Mouse (Mus musculus) skeletal muscle tissue, adult 2 months (tissue): Measurements from ENCODE around the gene Rcc1l.

Experiments
- DNase-seq: peaks from one replicate; pipeline ENCODE4 v3.0.0-alpha.2; 2012; ENCODE audit warnings: low read depth, low spot score

Gene Rcc1l

DNA sequence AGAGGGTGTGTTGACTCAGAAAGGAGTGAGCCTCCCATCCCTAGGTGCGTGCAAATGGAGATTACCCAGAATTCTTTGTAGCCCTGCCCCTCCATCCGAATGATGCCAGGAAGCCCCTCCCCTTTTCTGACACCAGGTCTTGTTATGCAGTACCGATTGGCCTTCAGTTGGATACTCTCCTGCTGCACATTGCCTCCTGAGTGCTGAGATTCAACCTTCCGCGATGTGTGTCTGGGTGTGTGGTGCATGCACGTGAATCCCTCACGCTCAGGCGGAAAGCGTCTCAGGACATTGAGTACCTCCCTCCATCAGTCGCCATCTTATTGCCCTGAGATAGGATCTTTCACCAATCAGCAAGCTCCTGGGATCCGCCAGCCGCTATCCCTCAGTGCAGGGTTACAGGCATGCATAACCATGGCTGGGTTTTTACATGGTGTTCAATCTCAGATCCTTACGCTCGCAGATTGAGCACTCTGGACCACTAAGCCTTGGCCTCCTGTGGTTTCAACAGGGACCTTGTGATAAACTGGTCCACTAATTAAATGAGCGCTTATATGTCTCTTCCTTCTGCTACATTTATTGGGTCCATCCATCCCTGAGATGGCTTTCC, 57.7 kb downstream of the Rcc1l start:
- no peak for DNase-seq

DNA sequence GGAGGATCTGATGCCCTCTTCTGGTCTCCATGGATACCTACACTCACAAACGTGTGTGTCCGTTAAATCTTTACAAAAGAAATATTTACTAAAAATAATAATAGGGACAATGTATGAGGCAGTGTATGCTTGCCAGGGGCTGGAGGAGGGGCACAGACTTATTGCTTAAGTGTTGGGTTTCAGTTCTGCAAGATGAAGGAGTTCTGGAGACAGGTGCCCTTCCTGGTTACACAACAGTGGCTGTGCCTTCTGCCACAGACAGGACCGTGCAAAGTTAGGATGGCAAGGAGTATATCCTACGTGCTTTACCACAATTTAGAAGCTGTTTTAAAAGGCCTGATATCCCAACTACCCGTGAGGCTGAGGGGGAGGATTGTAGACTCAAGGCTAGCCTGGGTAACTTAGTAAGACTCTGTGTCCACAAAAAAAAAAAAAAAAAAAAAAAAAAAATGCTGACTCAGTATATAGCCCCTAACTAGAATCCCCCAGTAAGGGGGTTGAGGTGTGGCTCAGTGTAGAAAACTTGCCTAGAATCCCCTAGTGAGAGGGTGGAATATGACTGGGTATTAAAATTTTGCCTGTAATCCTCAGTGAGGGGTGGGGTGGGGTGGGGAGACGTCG, 60.8 kb downstream of the Rcc1l start:
- DNase-seq, result no peak

DNA sequence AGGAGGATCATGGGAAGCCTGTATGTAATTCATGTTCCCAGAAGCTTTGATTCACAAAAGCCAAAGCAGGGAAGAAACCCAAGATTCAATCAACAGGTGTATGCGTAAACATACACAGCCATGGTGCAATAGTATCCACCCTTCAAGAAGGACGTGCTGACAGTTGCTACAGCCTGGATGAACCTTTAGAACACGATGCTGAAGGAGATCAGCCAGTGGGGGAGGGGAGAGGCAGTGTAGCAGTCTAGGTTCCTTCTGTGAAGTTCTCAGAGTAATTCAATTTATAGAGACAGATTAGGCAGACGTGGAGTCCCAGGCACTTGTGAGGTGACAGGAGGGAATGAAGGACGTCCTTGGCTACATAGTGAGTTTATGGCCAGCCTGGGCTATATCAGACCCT, 61.6 kb downstream of the Rcc1l start:
- peak; percentile 83 for DNase-seq

DNA sequence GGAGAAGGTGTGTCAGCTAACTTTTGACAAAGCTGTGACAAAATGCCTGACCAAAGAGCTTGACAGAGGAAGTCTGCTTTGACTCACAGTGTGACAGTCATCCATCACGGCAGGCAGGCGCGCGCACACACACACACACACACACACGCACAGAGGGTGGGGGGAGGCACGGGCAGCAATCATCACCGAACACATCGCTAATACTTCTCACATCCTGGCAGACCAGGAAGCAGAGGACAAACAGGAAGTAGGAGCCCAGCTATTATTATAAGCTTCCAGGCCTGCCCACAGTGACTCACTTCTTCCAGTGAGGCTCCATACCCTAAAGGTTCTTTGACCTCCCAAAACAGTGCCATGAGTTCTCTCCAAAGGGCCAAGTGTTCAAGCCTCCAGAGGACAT, 70.7 kb downstream of the Rcc1l start:
- DNase-seq, result no peak

DNA sequence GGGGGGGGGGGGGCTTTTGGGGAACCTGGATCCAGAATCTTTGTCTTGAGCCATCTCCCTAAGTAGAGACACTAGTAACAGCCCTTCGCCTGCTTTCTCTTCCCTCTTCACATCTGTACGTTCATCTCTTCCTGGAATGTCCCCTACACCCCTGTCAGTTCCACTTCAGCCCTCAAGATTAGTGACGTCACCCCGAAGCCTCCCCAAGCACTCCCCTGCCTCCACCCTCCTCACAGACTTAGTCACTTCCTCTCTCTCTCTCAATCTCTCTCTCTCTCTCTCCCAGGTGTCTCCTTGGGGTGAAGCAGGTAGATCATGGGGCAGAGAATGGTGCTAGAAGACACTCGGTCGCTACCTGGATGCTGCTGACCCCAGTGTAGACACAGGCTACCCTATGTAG, 73.9 kb downstream of the Rcc1l start:
- no peak for DNase-seq

DNA sequence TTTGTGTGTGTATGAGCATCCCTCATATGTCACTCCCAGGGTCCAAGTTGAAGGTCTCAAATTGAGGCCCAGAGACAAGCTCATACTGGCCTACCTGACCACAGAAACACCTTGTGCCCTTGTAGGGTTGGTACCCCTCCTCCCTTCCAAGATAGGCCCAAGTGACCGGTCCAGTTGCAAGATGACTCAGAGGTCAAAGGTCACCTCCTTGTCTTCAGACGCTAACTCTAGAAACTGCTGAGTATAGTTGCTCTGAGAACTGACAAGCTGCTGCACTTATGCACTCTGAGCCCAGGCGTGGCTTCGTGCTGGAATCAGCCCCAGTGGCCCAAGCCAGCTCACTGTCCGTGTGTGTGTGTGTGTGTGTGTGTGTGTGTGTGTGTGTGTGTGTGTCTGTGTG, 74.7 kb downstream of the Rcc1l start:
- peak; percentile 69 for DNase-seq

DNA sequence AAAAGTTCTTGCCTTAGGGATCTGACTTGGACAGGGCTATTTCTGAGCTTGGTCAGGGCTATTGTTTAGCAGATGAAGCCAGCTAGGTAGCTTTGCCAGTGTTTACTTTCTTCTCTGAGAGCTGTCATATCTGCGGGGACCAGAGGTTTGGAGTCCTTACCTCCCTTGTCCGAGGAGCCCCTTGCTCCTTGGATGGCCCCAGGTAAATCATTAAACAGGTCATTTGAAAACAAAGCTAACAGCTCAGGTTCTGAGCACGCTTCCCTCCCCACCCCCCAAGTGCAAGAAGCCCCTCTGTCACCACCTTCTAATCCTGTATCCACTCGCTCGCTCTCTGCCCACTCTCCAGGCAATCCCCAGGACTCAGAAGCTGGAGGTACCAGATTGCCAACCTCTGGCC, 75.3 kb downstream of the Rcc1l start:
- DNase-seq, result no peak

DNA sequence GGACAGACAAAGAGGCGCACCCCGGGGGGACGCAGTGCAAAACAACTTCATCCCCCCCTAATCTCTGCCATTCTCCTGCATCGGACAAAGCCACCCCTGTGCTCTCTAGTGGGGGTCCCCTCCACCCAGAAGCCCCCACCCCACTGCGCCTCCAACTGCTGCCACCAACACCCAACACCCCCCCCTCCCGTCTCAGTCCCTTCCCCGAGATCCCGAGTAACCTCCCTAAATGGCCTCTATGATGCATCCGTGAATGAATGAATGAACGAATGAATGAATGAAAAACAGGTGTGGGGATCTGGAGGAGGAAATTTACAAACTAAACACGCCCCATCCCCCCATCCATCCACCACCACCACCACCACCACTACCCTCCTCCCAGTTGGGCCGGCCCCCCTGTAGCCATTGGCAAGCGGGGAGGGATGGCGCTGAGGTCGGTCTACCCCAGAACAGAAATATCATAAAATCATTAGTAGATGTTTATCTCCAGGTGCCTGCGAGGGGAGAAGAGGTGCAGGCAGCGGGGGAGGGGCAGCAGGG, 76.3 kb downstream of the Rcc1l start:
- no peak for DNase-seq

DNA sequence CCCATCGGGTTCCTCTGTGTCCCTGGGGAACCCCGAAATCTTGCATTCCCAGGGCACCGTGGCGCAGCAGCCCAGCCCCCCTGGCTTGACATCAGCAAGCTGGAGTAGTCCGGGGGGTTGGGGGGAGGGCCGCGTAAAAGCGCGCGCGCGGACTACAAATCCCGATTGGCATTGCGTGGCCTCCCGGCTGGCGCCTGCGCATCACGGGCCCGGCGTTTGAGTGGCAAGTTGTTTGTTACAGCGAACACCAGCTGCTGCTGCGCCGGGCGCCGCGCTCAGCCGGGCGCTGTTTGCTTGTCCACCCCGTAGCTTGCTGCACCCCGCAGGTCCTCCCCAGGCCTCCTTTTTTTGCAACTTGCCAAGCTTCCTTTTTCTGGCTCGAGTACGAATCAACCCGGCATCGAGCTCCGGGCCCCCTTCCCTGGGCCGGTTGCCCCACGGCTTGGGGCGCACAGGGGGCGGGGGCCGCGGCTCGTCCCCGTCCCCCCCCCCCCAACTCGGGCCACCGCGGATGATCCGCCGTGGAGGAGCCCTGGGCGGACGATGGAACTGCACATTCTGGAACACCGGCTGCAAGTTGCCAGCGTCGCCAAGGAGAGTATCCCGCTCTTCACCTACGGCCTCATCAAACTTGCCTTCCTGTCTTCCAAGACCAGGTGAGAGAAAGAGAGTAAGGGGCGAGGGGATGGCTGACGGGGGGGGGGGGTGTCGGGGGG, 76.9 kb downstream of the Rcc1l start, which contains the start of gene Castor2:
Gene Castor2 (plus strand): TSS at position 216 of the 716 bp plus-strand sequence.
- peak; percentile 93 for DNase-seq

DNA sequence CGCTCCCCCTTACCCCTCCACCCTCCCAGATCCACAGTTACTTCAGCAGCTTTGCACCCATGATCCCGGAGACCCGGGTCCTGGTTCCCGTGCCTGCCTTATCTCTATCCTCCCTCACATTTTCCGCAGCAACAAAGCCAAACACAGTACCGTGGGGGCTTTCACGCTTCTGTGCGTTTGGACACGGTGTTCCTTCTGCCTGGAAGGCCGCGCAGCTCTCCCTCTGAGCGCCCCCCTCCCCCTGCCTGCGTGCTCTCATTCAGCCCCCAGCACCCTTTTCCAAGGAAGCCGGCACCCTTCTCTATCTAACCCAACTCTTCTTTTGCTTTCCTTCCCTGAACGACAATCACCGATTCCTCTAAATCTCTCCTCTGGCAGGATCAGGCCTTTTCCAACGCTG, 77.6 kb downstream of the Rcc1l start:
- DNase-seq, result no peak

DNA sequence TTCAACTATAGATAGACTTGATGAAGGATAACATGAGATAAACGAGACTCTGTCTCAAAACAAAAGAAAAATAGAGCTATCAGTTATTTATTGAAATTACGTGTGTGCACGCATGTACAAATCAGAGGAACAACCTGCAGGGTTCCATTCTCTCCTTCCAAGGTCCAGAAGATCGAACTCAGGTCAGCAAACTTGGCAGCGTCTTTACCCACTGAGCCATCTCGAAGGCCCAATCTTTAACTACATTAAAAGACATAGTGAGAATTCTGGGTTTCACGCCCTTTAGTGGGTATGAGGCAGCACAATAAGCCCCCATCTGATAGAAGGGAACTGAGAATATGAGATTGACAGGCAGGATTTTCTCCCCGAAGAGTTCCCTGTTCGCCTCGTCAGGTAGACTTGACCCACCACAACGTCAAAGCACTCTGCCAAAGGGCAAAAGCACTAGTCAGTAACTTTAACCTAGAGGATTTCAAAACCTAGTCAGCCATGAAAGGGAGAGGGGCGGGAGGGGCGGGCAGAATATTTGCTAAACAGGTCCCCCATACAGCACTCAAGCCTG, 78.2 kb downstream of the Rcc1l start:
- no peak for DNase-seq
